Mouse (Mus musculus): ENCODE results near the gene Pdp2. TPM values are rescaled to one million over a fixed set of nuclear protein-coding genes. Genes with fewer than 3 reads are reported as not detected.

Pdp2 gene
- total RNA-seq, 1 experiment, result 13.5 TPM

- no peak overlapping the region for H3K9ac ChIP-seq (ENCODE audit: insufficient read depth, low read depth, low read length, poor library complexity, severe bottlenecking)
- no peaks in the 10 kb centered on the region for H3K9me3 ChIP-seq (ENCODE audit: control insufficient read depth, insufficient read depth, low read depth, low read length)
- no peak overlapping the region for H3K27ac ChIP-seq (ENCODE audit: insufficient read depth, low read depth, low read length, poor library complexity, severe bottlenecking)
- in situ Hi-C loops (cut with MboI; ENCODE audit: low sequenced_read_pairs in 2 of 2, unreplicated experiment in 2 of 2), result loop anchor here in 1 of 2 experiments (25.0 kb wide), 1 partner anchor 629 kb away; the partner anchor contains the start of genes B3gnt9, Fbxl8, Hsf4 and Tradd
- H3K4me1 ChIP-seq (ENCODE audit: control insufficient read depth in 2 of 2, insufficient read depth in 2 of 2, low read length in 2 of 2, poor library complexity in 1 of 2), result peaks cover 0 to 11% of the 10 kb centered on the region in 2 experiments; a peak in 2 of 4 replicates
- DNase-seq (ENCODE audit: low read depth, low spot score), result no peak
- H3K4me3 ChIP-seq (ENCODE audit: insufficient read depth in 1 of 2, low read depth in 1 of 2, low read length in 2 of 2, poor library complexity in 1 of 2, severe bottlenecking in 1 of 2), result no peak overlapping the region
- H3K36me3 ChIP-seq (ENCODE audit: control insufficient read depth, insufficient read depth, low read length, poor library complexity, severe bottlenecking), result no peaks in the 10 kb centered on the region
- TF ChIP-seq HCFC1 (IDR thresholded peaks at IDR 0.05; ENCODE audit: borderline replicate concordance, insufficient read depth, low read length) (no peak), MAFK (IDR thresholded peaks at IDR 0.05; ENCODE audit: insufficient read depth, low read depth, low read length) (no peak), ZNF384 (IDR thresholded peaks at IDR 0.05; ENCODE audit: low read depth, low read length) (no peak), CHD2 (IDR thresholded peaks at IDR 0.05; ENCODE audit: low read depth, low read length) (no peak), ZC3H11A (IDR thresholded peaks at IDR 0.05; ENCODE audit: borderline replicate concordance, low read depth, low read length) (no peak)
Observed at GRCm38 (mm10) chr8:104633156-104633744, 42.0 kb downstream of the Pdp2 start.

DNA sequence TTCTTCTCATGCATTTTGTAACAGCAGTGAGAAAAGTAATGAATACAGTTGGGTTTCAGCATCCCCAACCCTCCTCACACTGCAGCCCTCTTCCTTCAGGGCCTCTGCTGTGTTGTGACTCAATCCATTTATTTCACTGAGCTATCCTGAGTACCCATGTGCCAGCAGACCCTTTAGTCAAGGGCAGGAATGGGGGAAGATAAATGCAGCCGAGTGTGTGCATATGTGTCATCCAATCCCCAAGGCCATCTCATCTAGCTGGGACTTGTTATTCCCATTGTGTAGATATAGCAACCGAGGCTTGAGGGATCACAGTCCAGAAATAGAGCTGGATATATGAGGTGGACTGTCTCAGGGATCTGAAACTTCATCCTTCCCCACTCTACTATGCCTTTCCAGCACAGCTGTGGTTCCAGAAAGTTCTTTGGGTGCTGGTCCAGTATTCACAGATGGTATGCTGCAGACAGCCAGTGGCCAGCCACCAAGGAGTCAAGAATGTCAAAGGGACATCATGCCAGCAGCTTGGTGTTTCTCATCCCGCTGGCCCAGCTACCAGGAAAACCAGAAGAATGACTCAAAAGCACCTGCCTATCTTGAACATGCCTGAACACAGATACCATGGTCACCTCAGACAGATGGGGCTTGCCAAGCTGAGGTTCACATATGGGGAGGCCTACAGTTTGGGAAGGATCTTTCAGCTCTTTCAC is 43.9 kb downstream of the Pdp2 start:
- DNase-seq (ENCODE audit: low read depth, low spot score), result no peak
- no peaks in the 10 kb centered on the region for H3K36me3 ChIP-seq (ENCODE audit: control insufficient read depth, insufficient read depth, low read length, poor library complexity, severe bottlenecking)
- no peaks in the 10 kb centered on the region for H3K9me3 ChIP-seq (ENCODE audit: control insufficient read depth, insufficient read depth, low read depth, low read length)

GRCm38 (mm10) chr8:104638010-104638409 is 46.8 kb downstream of the Pdp2 start:
- H3K9ac ChIP-seq (ENCODE audit: insufficient read depth, low read depth, low read length, poor library complexity, severe bottlenecking), result no peak overlapping the region
- peaks cover 0 to 8% of the 10 kb centered on the region in 2 experiments; a peak in 1 of 4 replicates for H3K4me1 ChIP-seq (ENCODE audit: control insufficient read depth in 2 of 2, insufficient read depth in 2 of 2, low read length in 2 of 2, poor library complexity in 1 of 2)
- in situ Hi-C loops (cut with MboI; ENCODE audit: low sequenced_read_pairs in 2 of 2, unreplicated experiment in 2 of 2), result loop anchor here in 1 of 2 experiments (25.0 kb wide), 1 partner anchor 624 kb away; the partner anchor contains the start of genes B3gnt9, Fbxl8, Hsf4 and Tradd
- H3K4me3 ChIP-seq (ENCODE audit: insufficient read depth in 1 of 2, low read depth in 1 of 2, low read length in 2 of 2, poor library complexity in 1 of 2, severe bottlenecking in 1 of 2), result no peak overlapping the region
- H3K36me3 ChIP-seq (ENCODE audit: control insufficient read depth, insufficient read depth, low read length, poor library complexity, severe bottlenecking), result no peaks in the 10 kb centered on the region
- H3K9me3 ChIP-seq (ENCODE audit: control insufficient read depth, insufficient read depth, low read depth, low read length), result no peaks in the 10 kb centered on the region
- TF ChIP-seq MAFK (IDR thresholded peaks at IDR 0.05; ENCODE audit: insufficient read depth, low read depth, low read length) (0 out of 2 replicates have a peak, but pooled peaks have one; percentile 29), HCFC1 (IDR thresholded peaks at IDR 0.05; ENCODE audit: borderline replicate concordance, insufficient read depth, low read length) (no peak)
- DNase-seq (ENCODE audit: low read depth, low spot score), result no peak
- H3K27ac ChIP-seq (ENCODE audit: insufficient read depth, low read depth, low read length, poor library complexity, severe bottlenecking), result no peak overlapping the region

More for the DNA sequence above, 43.9 kb downstream of the Pdp2 start:
- TF ChIP-seq CHD2 (IDR thresholded peaks at IDR 0.05; ENCODE audit: low read depth, low read length) (no peak), ZC3H11A (IDR thresholded peaks at IDR 0.05; ENCODE audit: borderline replicate concordance, low read depth, low read length) (no peak), MAFK (IDR thresholded peaks at IDR 0.05; ENCODE audit: insufficient read depth, low read depth, low read length) (no peak), ZNF384 (IDR thresholded peaks at IDR 0.05; ENCODE audit: low read depth, low read length) (no peak), HCFC1 (IDR thresholded peaks at IDR 0.05; ENCODE audit: borderline replicate concordance, insufficient read depth, low read length) (no peak)
- in situ Hi-C loops (cut with MboI; ENCODE audit: low sequenced_read_pairs in 2 of 2, unreplicated experiment in 2 of 2), result loop anchor here in 1 of 2 experiments (25.0 kb wide), 1 partner anchor 627 kb away; the partner anchor contains the start of genes B3gnt9, Fbxl8, Hsf4 and Tradd
- no peak overlapping the region for H3K9ac ChIP-seq (ENCODE audit: insufficient read depth, low read depth, low read length, poor library complexity, severe bottlenecking)
- no peak overlapping the region for H3K27ac ChIP-seq (ENCODE audit: insufficient read depth, low read depth, low read length, poor library complexity, severe bottlenecking)
- no peak overlapping the region for H3K4me3 ChIP-seq (ENCODE audit: insufficient read depth in 1 of 2, low read depth in 1 of 2, low read length in 2 of 2, poor library complexity in 1 of 2, severe bottlenecking in 1 of 2)
- peaks cover 0 to 11% of the 10 kb centered on the region in 2 experiments; a peak in 2 of 4 replicates for H3K4me1 ChIP-seq (ENCODE audit: control insufficient read depth in 2 of 2, insufficient read depth in 2 of 2, low read length in 2 of 2, poor library complexity in 1 of 2)

DNA sequence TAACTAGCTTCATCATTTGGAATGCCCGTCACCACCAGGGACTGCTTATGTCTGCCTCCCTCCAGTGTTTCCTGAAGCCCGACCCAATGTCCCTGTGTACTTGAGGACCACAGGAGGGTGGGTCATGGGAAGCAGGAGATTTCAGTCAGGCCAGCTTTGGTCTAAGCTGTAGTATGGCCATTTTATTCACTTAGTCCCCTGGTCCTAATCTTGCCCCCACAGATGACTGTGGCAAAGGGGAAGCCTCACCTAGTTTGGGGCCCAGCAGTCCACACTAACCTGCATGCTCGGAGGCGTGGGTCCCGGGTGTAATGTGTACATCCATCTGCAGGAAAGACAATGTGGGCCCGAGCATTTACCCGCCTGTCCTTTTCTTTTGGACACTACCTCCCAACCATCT is 49.0 kb downstream of the Pdp2 start:
- in situ Hi-C loops (cut with MboI; ENCODE audit: low sequenced_read_pairs in 2 of 2, unreplicated experiment in 2 of 2), result loop anchor here in 1 of 2 experiments (25.0 kb wide), 1 partner anchor 622 kb away; the partner anchor contains the start of genes B3gnt9, Fbxl8, Hsf4 and Tradd
- Histone ChIP-seq H3K4me3 (ENCODE audit: insufficient read depth in 1 of 2, low read depth in 1 of 2, low read length in 2 of 2, poor library complexity in 1 of 2, severe bottlenecking in 1 of 2) (peak overlapping the region in 1 of 2 experiments; percentile 92; a peak in 1 of 4 replicates), H3K4me1 (ENCODE audit: control insufficient read depth in 2 of 2, insufficient read depth in 2 of 2, low read length in 2 of 2, poor library complexity in 1 of 2) (peaks cover 0 to 3% of the 10 kb centered on the region in 2 experiments; a peak in 1 of 4 replicates), H3K27ac (ENCODE audit: insufficient read depth, low read depth, low read length, poor library complexity, severe bottlenecking) (no peak overlapping the region), H3K9me3 (ENCODE audit: control insufficient read depth, insufficient read depth, low read depth, low read length) (no peaks in the 10 kb centered on the region), H3K9ac (ENCODE audit: insufficient read depth, low read depth, low read length, poor library complexity, severe bottlenecking) (peak overlapping the region; percentile 87; the same call in 1 of the 2 replicates), H3K36me3 (ENCODE audit: control insufficient read depth, insufficient read depth, low read length, poor library complexity, severe bottlenecking) (no peaks in the 10 kb centered on the region)
- DNase-seq (ENCODE audit: low read depth, low spot score), result no peak
- no peak for TF ChIP-seq MAFK (IDR thresholded peaks at IDR 0.05; ENCODE audit: insufficient read depth, low read depth, low read length)
- no peak for TF ChIP-seq ZNF384 (IDR thresholded peaks at IDR 0.05; ENCODE audit: low read depth, low read length)
- TF ChIP-seq CHD2 (IDR thresholded peaks at IDR 0.05; ENCODE audit: low read depth, low read length), result no peak
- TF ChIP-seq ZC3H11A (IDR thresholded peaks at IDR 0.05; ENCODE audit: borderline replicate concordance, low read depth, low read length), result no peak
- no peak for TF ChIP-seq HCFC1 (IDR thresholded peaks at IDR 0.05; ENCODE audit: borderline replicate concordance, insufficient read depth, low read length)

Measured in ES-E14 (cell line).